In genomic region chr13:114086801-114087200, GRCm38 (mm10) we compare ENCODE assay signal across 22 mouse cellular contexts.
A peak's percentile ranks its signal among the peaks of the same experiment; 100 is the strongest.
DNase-seq lines count a peak whose midpoint lies in the region; ATAC-seq and TF ChIP-seq lines count a peak whose summit lies in the region.
"Had no signal": no experiment of that assay in that cellular context is flagged by ENCODE, and none has a peak within 500 bp of the region (broad histone marks: within the 10 kb centered on the region; RNA-seq: fewer than 3 reads in every experiment).

No protein-coding gene starts in this region.

- DNase-seq in heart, embryonic 10.5 days (ENCODE audit: low spot score), result no peak
- no peak for DNase-seq in heart, adult 18-20 months
- DNase-seq in liver, adult 2 months (ENCODE audit: extremely low read depth, low read depth, low spot score), result peak; percentile 94
- no peak for DNase-seq in liver, embryonic 11.5 days (ENCODE audit: low spot score)
- DNase-seq in midbrain, embryonic 11.5 days (ENCODE audit: low spot score, missing footprints), result peak; percentile 44
- DNase-seq in midbrain, embryonic 10.5 days (ENCODE audit: low spot score), result no peak
- DNase-seq: adrenal gland, adult 2 months; adrenal gland, postnatal 10 days; adrenal gland, postnatal 25 days; cerebellum, adult 11 months; cerebellum, adult 18-20 months; cerebellum, adult 8-10 months; cerebellum, adult 9-11 months; cerebellum, postnatal 14 days; cerebellum, postnatal 36 days; embryo, embryonic 11 days had no signal

- no peak for ATAC-seq in liver, embryonic 11.5 days (replicated peaks; ENCODE audit: low FRiP score)
- no peak for ATAC-seq in midbrain, embryonic 11.5 days (ENCODE audit: low FRiP score)
- ATAC-seq: forebrain, embryonic 14.5 days had no signal

- no peaks in the 10 kb centered on the region; the same call in 1 of the 2 replicates for H3K79me2 ChIP-seq in liver, adult 2 months (ENCODE audit: control insufficient read depth, insufficient read depth, low read length)

- H3K4me2 ChIP-seq in liver, embryonic 11.5 days, result no peak overlapping the region
- H3K4me2 ChIP-seq in midbrain, embryonic 11.5 days, result no peak overlapping the region
- H3K4me2 ChIP-seq: embryonic facial prominence, embryonic 13.5 days; embryonic facial prominence, embryonic 15.5 days; forebrain, embryonic 12.5 days had no signal

- TF ChIP-seq CTCF in liver, adult 2 months (IDR thresholded peaks at IDR 0.05; ENCODE audit: low read depth, low read length), result no peak

- no peaks in the 10 kb centered on the region for H3K9me3 ChIP-seq in heart, embryonic 10.5 days
- H3K9me3 ChIP-seq in liver, embryonic 11.5 days (ENCODE audit: control insufficient read depth, low read length), result no peaks in the 10 kb centered on the region
- no peaks in the 10 kb centered on the region for H3K9me3 ChIP-seq in midbrain, embryonic 11.5 days (ENCODE audit: control insufficient read depth, low read length)
- H3K9me3 ChIP-seq in midbrain, embryonic 10.5 days (replicated peaks), result no peaks in the 10 kb centered on the region
- H3K9me3 ChIP-seq: embryonic facial prominence, embryonic 13.5 days; embryonic facial prominence, embryonic 15.5 days; forebrain, embryonic 10.5 days; forebrain, embryonic 12.5 days had no signal

- peaks cover 3% of the 10 kb centered on the region; the same call in 1 of the 2 replicates for H3K4me1 ChIP-seq in heart, embryonic 10.5 days
- peaks cover 22% of the 10 kb centered on the region for H3K4me1 ChIP-seq in liver, adult 2 months (ENCODE audit: control insufficient read depth, insufficient read depth, low read length)
- H3K4me1 ChIP-seq in liver, embryonic 11.5 days (replicated peaks; ENCODE audit: control insufficient read depth, insufficient read depth, low read length), result no peaks in the 10 kb centered on the region; the same call in 1 of the 2 replicates
- no peaks in the 10 kb centered on the region; the same call in 1 of the 2 replicates for H3K4me1 ChIP-seq in midbrain, embryonic 11.5 days (ENCODE audit: control insufficient read depth, insufficient read depth, low read length)
- H3K4me1 ChIP-seq in midbrain, embryonic 10.5 days, result no peaks in the 10 kb centered on the region; the same call in 1 of the 2 replicates
- H3K4me1 ChIP-seq: embryonic facial prominence, embryonic 15.5 days had no signal

- H3K27ac ChIP-seq in heart, embryonic 10.5 days, result peak overlapping the region; percentile 37; the same call in 1 of the 2 replicates
- H3K27ac ChIP-seq in liver, adult 2 months (replicated peaks; ENCODE audit: insufficient read depth, low read depth, low read length), result peak overlapping the region; percentile 92
- no peak overlapping the region for H3K27ac ChIP-seq in liver, embryonic 11.5 days (ENCODE audit: low read depth, low read length)
- no peak overlapping the region for H3K27ac ChIP-seq in midbrain, embryonic 11.5 days (ENCODE audit: low read depth, low read length)
- H3K27ac ChIP-seq in midbrain, embryonic 10.5 days (replicated peaks), result no peak overlapping the region
- H3K27ac ChIP-seq: embryonic facial prominence, embryonic 13.5 days; embryonic facial prominence, embryonic 15.5 days; forebrain, embryonic 10.5 days; forebrain, embryonic 12.5 days had no signal

- no peaks in the 10 kb centered on the region for H3K36me3 ChIP-seq in heart, embryonic 10.5 days
- no peaks in the 10 kb centered on the region for H3K36me3 ChIP-seq in liver, adult 2 months (ENCODE audit: control insufficient read depth, insufficient read depth, low read length)
- no peaks in the 10 kb centered on the region for H3K36me3 ChIP-seq in liver, embryonic 11.5 days (ENCODE audit: control insufficient read depth, insufficient read depth, low read length)
- H3K36me3 ChIP-seq in midbrain, embryonic 11.5 days (ENCODE audit: control insufficient read depth, insufficient read depth, low read length), result no peaks in the 10 kb centered on the region
- H3K36me3 ChIP-seq in midbrain, embryonic 10.5 days, result no peaks in the 10 kb centered on the region
- H3K36me3 ChIP-seq: embryonic facial prominence, embryonic 15.5 days; forebrain, embryonic 10.5 days; forebrain, embryonic 12.5 days had no signal

- no peak for TF ChIP-seq POLR2A in liver, adult 2 months (IDR thresholded peaks at IDR 0.05; ENCODE audit: extremely low read depth, insufficient read depth, low read length)

- H3K4me3 ChIP-seq in heart, embryonic 10.5 days, result no peak overlapping the region
- no peak overlapping the region for H3K4me3 ChIP-seq in liver, adult 2 months (ENCODE audit: insufficient read depth, low read depth, low read length)
- H3K4me3 ChIP-seq in liver, embryonic 11.5 days (ENCODE audit: low read depth, low read length), result no peak overlapping the region
- no peak overlapping the region for H3K4me3 ChIP-seq in midbrain, embryonic 11.5 days (ENCODE audit: low read depth, low read length)
- no peak overlapping the region for H3K4me3 ChIP-seq in midbrain, embryonic 10.5 days
- H3K4me3 ChIP-seq: embryonic facial prominence, embryonic 13.5 days; embryonic facial prominence, embryonic 15.5 days; erythroblast, embryonic 14.5 days; forebrain, embryonic 10.5 days; forebrain, embryonic 12.5 days had no signal

- 87% methylated on average over 5 of the region's 5 CpGs for WGBS in heart, embryonic 10.5 days
- WGBS in liver, adult 2 months, result 24% methylated on average over 5 of the region's 5 CpGs
- 85% methylated on average over 5 of the region's 5 CpGs for WGBS in liver, embryonic 11.5 days
- 94% methylated on average over 5 of the region's 5 CpGs for WGBS in midbrain, embryonic 11.5 days
- 93% methylated on average over 5 of the region's 5 CpGs for WGBS in midbrain, embryonic 10.5 days

- H3K9ac ChIP-seq in liver, adult 2 months (ENCODE audit: low read depth, low read length), result no peak overlapping the region
- H3K9ac ChIP-seq in liver, embryonic 11.5 days (ENCODE audit: low read depth, low read length), result no peak overlapping the region
- no peak overlapping the region for H3K9ac ChIP-seq in midbrain, embryonic 11.5 days (ENCODE audit: low read length)
- H3K9ac ChIP-seq: embryonic facial prominence, embryonic 13.5 days; embryonic facial prominence, embryonic 15.5 days; forebrain, embryonic 12.5 days had no signal

- no peaks in the 10 kb centered on the region for H3K27me3 ChIP-seq in heart, embryonic 10.5 days (ENCODE audit: insufficient read depth, poor library complexity, severe bottlenecking)
- no peaks in the 10 kb centered on the region for H3K27me3 ChIP-seq in liver, adult 2 months (ENCODE audit: control insufficient read depth, insufficient read depth, low read length)
- no peaks in the 10 kb centered on the region for H3K27me3 ChIP-seq in liver, embryonic 11.5 days (replicated peaks; ENCODE audit: control insufficient read depth, insufficient read depth, low read length)
- H3K27me3 ChIP-seq in midbrain, embryonic 11.5 days (ENCODE audit: control insufficient read depth, insufficient read depth, low read length), result no peaks in the 10 kb centered on the region
- H3K27me3 ChIP-seq in midbrain, embryonic 10.5 days (ENCODE audit: low read depth, poor library complexity, severe bottlenecking), result no peaks in the 10 kb centered on the region
- H3K27me3 ChIP-seq: embryonic facial prominence, embryonic 13.5 days; embryonic facial prominence, embryonic 15.5 days; forebrain, embryonic 12.5 days had no signal

Comparison
In these comparisons a context has a peak if more than half of its experiments do, and no peak if none do; other contexts are left out.
1. DNase-seq: peak in liver, adult 2 months (single experiment) and midbrain, embryonic 11.5 days (single experiment); none in heart, embryonic 10.5 days (single experiment), heart, adult 18-20 months (0 of 2), liver, embryonic 11.5 days (single experiment) and midbrain, embryonic 10.5 days (single experiment).
2. H3K27ac ChIP-seq: peak in heart, embryonic 10.5 days (single experiment) and liver, adult 2 months (single experiment); none in liver, embryonic 11.5 days (single experiment), midbrain, embryonic 11.5 days (single experiment) and midbrain, embryonic 10.5 days (single experiment).